Mouse (Mus musculus): ENCODE data around the gene Zfp207.

DNA sequence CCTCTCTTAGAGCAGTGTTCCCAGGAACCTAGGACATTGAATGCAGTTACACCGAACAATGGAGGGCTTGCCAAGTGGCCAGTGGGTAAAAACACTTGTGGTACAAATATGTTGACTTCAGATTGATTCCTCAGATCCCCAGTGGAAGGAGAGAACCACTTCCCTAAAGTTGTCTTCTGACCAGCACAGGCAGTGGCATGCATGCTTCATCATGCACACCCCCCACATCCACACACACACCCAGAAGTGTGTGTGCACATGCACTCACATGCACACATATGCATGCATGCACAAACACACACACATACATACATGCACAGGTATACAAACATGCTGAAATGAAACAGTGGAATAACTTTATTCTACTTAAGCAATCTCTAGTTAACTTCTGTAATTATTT lies 36.7 kb downstream of the Zfp207 start:
- TF ChIP-seq CTCF (conservative IDR thresholded peaks at IDR 0.05; ENCODE audit: low read length) (no peak), POU5F1 (IDR thresholded peaks at IDR 0.05; ENCODE audit: borderline replicate concordance, low read length) (no peak)
